Mouse (Mus musculus) ES-Bruce4 (cell line): ENCODE results near the gene Ston1. TPM values are rescaled to one million over a fixed set of nuclear protein-coding genes. Genes with fewer than 3 reads are reported as not detected.

ENCODE experiments used
- H3K27ac ChIP-seq: 2 replicates; pipeline ENCODE4 v1.5.1; 2012; ENCODE audit warnings: low read length, inconsistent platforms; ENCODE audit not compliant: insufficient read depth
- H3K27me3 ChIP-seq: 2 replicates; pipeline ENCODE4 v1.6.1; 2012; ENCODE audit warnings: mild to moderate bottlenecking, low read length, inconsistent platforms; ENCODE audit not compliant: control insufficient read depth, poor library complexity, insufficient read depth, severe bottlenecking
- H3K36me3 ChIP-seq: 2 replicates; pipeline ENCODE4 v1.6.1; 2012; ENCODE audit warnings: inconsistent platforms, mild to moderate bottlenecking, low read length, moderate library complexity; ENCODE audit not compliant: control insufficient read depth, poor library complexity, insufficient read depth, severe bottlenecking
- H3K4me1 ChIP-seq: one replicate; pipeline ENCODE4 v1.8.1; 2011; ENCODE audit warnings: low read length; ENCODE audit not compliant: control insufficient read depth, insufficient read depth
- H3K4me3 ChIP-seq: 2 replicates; pipeline ENCODE4 v1.5.1; 2011; ENCODE audit warnings: low read depth, mild to moderate bottlenecking, low read length
- H3K9ac ChIP-seq: 2 replicates; pipeline ENCODE4 v1.6.1; 2012; ENCODE audit warnings: low read depth, mild to moderate bottlenecking, inconsistent platforms; ENCODE audit not compliant: poor library complexity, severe bottlenecking
- H3K9me3 ChIP-seq: replicated peaks from 2 replicates; pipeline ENCODE4 v1.6.1; 2012; ENCODE audit warnings: mild to moderate bottlenecking, low read length, inconsistent platforms; ENCODE audit not compliant: control insufficient read depth, poor library complexity, insufficient read depth, severe bottlenecking
- CTCF ChIP-seq: IDR thresholded peaks from one replicate; pipeline ENCODE4 v1.8.1; 2011; ENCODE audit warnings: low read depth, low read length
- EP300 ChIP-seq: IDR thresholded peaks from 2 replicates; pipeline ENCODE4 v1.6.1; 2011; ENCODE audit warnings: low read depth, low read length; ENCODE audit not compliant: insufficient read depth
- POLR2A ChIP-seq: IDR thresholded peaks from one replicate; pipeline ENCODE4 v1.8.1; 2011; ENCODE audit warnings: low read length; ENCODE audit not compliant: insufficient read depth
- polyA plus RNA-seq: library from polyadenylated mRNA; stranded (reverse); fragments of >200 nt; gene quantifications from 2 replicates; pipeline ENCODE4 v1.2.4, GENCODE M21; 2011; ENCODE audit warnings: low read depth; ENCODE audit not compliant: missing spikeins, insufficient read depth, insufficient read length

Ston1 gene
- polyA plus RNA-seq, 1 experiment: 30.3 TPM

- Histone ChIP-seq H3K9me3 (no peaks in the 10 kb centered on the region), H3K4me1 (no peaks in the 10 kb centered on the region), H3K4me3 (no peak overlapping the region), H3K36me3 (no peaks in the 10 kb centered on the region), H3K27me3 (no peaks in the 10 kb centered on the region), H3K9ac (no peak overlapping the region), H3K27ac (no peak overlapping the region)
- TF ChIP-seq CTCF (no peak), POLR2A (no peak), EP300 (no peak)
These were observed 14.5 kb upstream of the Ston1 start for GRCm38 (mm10) chr17:88582999-88583398.

GRCm38 (mm10) chr17:88583411-88583810, 14.1 kb upstream of the Ston1 start:
- H3K27me3 ChIP-seq: no peaks in the 10 kb centered on the region
- no peak overlapping the region for H3K9ac ChIP-seq
- no peak overlapping the region for H3K27ac ChIP-seq
- 0 out of 2 replicates have a peak, but pooled peaks cover 2% of the 10 kb centered on the region for H3K36me3 ChIP-seq
- no peak overlapping the region for H3K4me3 ChIP-seq
- no peaks in the 10 kb centered on the region for H3K4me1 ChIP-seq
- TF ChIP-seq EP300 (no peak), POLR2A (no peak), CTCF (no peak)
- no peaks in the 10 kb centered on the region for H3K9me3 ChIP-seq

- Histone ChIP-seq H3K27me3 (no peaks in the 10 kb centered on the region), H3K9ac (no peak overlapping the region), H3K27ac (no peak overlapping the region), H3K9me3 (no peaks in the 10 kb centered on the region), H3K4me3 (no peak overlapping the region), H3K4me1 (no peaks in the 10 kb centered on the region), H3K36me3 (0 out of 2 replicates have a peak, but pooled peaks cover 2% of the 10 kb centered on the region)
- TF ChIP-seq EP300: no peak
- TF ChIP-seq POLR2A: no peak
- no peak for TF ChIP-seq CTCF
These were observed 10.1 kb upstream of the Ston1 start for GRCm38 (mm10) chr17:88587371-88587770.

- Histone ChIP-seq H3K9ac (no peak overlapping the region), H3K27ac (no peak overlapping the region), H3K4me1 (no peaks in the 10 kb centered on the region), H3K4me3 (no peak overlapping the region), H3K9me3 (no peaks in the 10 kb centered on the region), H3K27me3 (no peaks in the 10 kb centered on the region), H3K36me3 (0 out of 2 replicates have a peak, but pooled peaks cover 2% of the 10 kb centered on the region)
- no peak for TF ChIP-seq CTCF
These were observed 9.3 kb upstream of the Ston1 start for GRCm38 (mm10) chr17:88588228-88588627.

GRCm38 (mm10) chr17:88590251-88590650, 7.2 kb upstream of the Ston1 start:
- Histone ChIP-seq H3K27me3 (no peaks in the 10 kb centered on the region), H3K4me1 (no peaks in the 10 kb centered on the region), H3K36me3 (0 out of 2 replicates have a peak, but pooled peaks cover 2% of the 10 kb centered on the region)

GRCm38 (mm10) chr17:88595071-88595470, 2.4 kb upstream of the Ston1 start:
- no peaks in the 10 kb centered on the region for H3K36me3 ChIP-seq
- no peaks in the 10 kb centered on the region for H3K9me3 ChIP-seq
- no peak overlapping the region for H3K9ac ChIP-seq
- H3K4me3 ChIP-seq: no peak overlapping the region
- H3K4me1 ChIP-seq: peaks cover 2% of the 10 kb centered on the region
- no peaks in the 10 kb centered on the region for H3K27me3 ChIP-seq
- no peak overlapping the region for H3K27ac ChIP-seq
- no peak for TF ChIP-seq CTCF
- no peak for TF ChIP-seq EP300
- no peak for TF ChIP-seq POLR2A

More at GRCm38 (mm10) chr17:88590251-88590650, 7.2 kb upstream of the Ston1 start:
- H3K27ac ChIP-seq: no peak overlapping the region
- no peak overlapping the region for H3K9ac ChIP-seq
- H3K9me3 ChIP-seq: no peaks in the 10 kb centered on the region
- no peak overlapping the region for H3K4me3 ChIP-seq
- TF ChIP-seq POLR2A (no peak), EP300 (no peak)
